Mouse (Mus musculus) ES-E14 (cell line): ENCODE measurements at regions not wholly inside any gene's neighbourhood (a gene's known extent, or its start where the extent isn't known, plus 50 kb on each side); places are given as distances from the start of the nearest gene placed in this dataset.

Experiments
- HCFC1 ChIP-seq: IDR thresholded peaks from 2 replicates; pipeline ENCODE4 v1.6.1; 2012; ENCODE audit warnings: low read length, inconsistent platforms, borderline replicate concordance; ENCODE audit not compliant: insufficient read depth
- MAFK ChIP-seq: IDR thresholded peaks from 2 replicates; pipeline ENCODE4 v1.6.1; 2014; ENCODE audit warnings: mild to moderate bottlenecking, low read depth, low read length, inconsistent platforms; ENCODE audit not compliant: insufficient read depth

DNA sequence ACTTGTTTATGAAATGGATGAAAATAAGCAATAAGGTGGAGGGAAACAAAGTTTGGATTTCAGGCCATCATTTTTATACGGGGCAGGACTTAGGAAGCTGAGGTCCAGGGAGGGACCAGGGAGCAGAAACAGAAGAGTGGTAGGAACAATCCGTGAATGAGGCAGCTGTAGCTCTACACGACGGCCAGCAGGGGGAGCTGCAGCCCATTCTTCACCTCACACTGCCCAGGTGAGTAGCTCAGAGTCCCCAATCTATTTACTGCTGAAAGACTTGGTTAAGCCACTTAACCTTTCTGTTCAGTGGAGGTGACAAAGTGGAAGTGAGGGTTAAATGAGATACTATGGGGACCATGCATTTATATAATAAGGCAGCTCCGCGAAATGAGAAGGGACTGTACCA, 225.7 kb downstream of the Gm45692 start:
- TF ChIP-seq MAFK (no peak), HCFC1 (no peak)
